Mouse (Mus musculus) heart, adult 10 weeks (tissue): ENCODE data around the gene Limd1. TPM values are rescaled to one million over a fixed set of nuclear protein-coding genes. Genes with fewer than 3 reads are reported as not detected.

Experiments used
- polyA plus RNA-seq: library from polyadenylated mRNA; stranded (reverse); fragments of 350-450 nt; fragmentation: Illumina TruSeq; extraction: RNeasy Lipid Tissue Mini Kit (QIAGEN cat#74804); gene quantifications from one replicate; pipeline ENCODE4 v1.2.3, GENCODE M21; 2014; ENCODE audit warnings: low read depth, low replicate concordance

Gene Limd1
- 39.9 TPM for polyA plus RNA-seq

GRCm38 (mm10) chr9:123478586-123479195, at the start of gene Limd1:
Gene Limd1, plus strand, starts transcription at chr9:123478706.

GRCm38 (mm10) chr9:123529392-123530157, 51.1 kb downstream of the Limd1 start, which contains the start of gene Sacm1l:
Gene Sacm1l, plus strand, starts transcription at chr9:123529759.

Other genes starting within 250 kb of the Limd1 start
- 1.8 TPM for gene Tmem158, start 217.9 kb upstream of the Limd1 start, polyA plus RNA-seq
- gene Lars2, start 111.8 kb upstream of the Limd1 start, polyA plus RNA-seq: 48.0 TPM
- gene Sacm1l, start 51.1 kb downstream of the Limd1 start, polyA plus RNA-seq: 33.2 TPM
- not detected for gene Slc6a20b, start 153.9 kb downstream of the Limd1 start, polyA plus RNA-seq
- not detected for gene Ccr9, start 199.7 kb downstream of the Limd1 start, polyA plus RNA-seq
- not detected for gene Slc6a20a, start 200.2 kb downstream of the Limd1 start, polyA plus RNA-seq
- 23.7 TPM for gene Lztfl1, start 239.0 kb downstream of the Limd1 start, polyA plus RNA-seq